Mouse (Mus musculus) retina, embryonic 14.5 days (tissue): Measurements from ENCODE around the gene Syna.

Experiments
- DNase-seq: peaks from one replicate; pipeline ENCODE4 v3.0.0-alpha.2; 2015; ENCODE audit warnings: low spot score

Gene Syna

GRCm38 (mm10) chr5:134560071-134560449 is at the start of gene Syna:
Gene Syna, minus strand, starts transcription at chr5:134560171.
- no peak for DNase-seq

- DNase-seq, result no peak
Measured at GRCm38 (mm10) chr5:134607121-134607520, 47.1 kb upstream of the Syna start.

GRCm38 (mm10) chr5:134606314-134606713 is 46.3 kb upstream of the Syna start:
- DNase-seq, result no peak

GRCm38 (mm10) chr5:134604376-134604775 is 44.4 kb upstream of the Syna start:
- no peak for DNase-seq

GRCm38 (mm10) chr5:134597711-134598110 is 37.7 kb upstream of the Syna start:
- no peak for DNase-seq

GRCm38 (mm10) chr5:134593093-134593492 is 33.1 kb upstream of the Syna start:
- no peak for DNase-seq

GRCm38 (mm10) chr5:134592026-134592581 is 32.1 kb upstream of the Syna start:
- DNase-seq, result no peak

GRCm38 (mm10) chr5:134589900-134590299 is 29.9 kb upstream of the Syna start:
- DNase-seq, result no peak

GRCm38 (mm10) chr5:134584798-134585197 is 24.8 kb upstream of the Syna start:
- DNase-seq, result no peak

GRCm38 (mm10) chr5:134583884-134584213 is 23.9 kb upstream of the Syna start:
- DNase-seq, result no peak

GRCm38 (mm10) chr5:134583006-134583883 is 23.3 kb upstream of the Syna start:
- no peak for DNase-seq

GRCm38 (mm10) chr5:134582221-134582907 is 22.4 kb upstream of the Syna start:
- DNase-seq, result peak; percentile 98

GRCm38 (mm10) chr5:134581146-134581545 is 21.2 kb upstream of the Syna start, which contains the start of gene Rfc2:
Gene Rfc2, plus strand, starts transcription at chr5:134581366.
- no peak for DNase-seq

- no peak for DNase-seq
Measured at GRCm38 (mm10) chr5:134579135-134579534, 19.2 kb upstream of the Syna start.

GRCm38 (mm10) chr5:134577534-134577933 is 17.6 kb upstream of the Syna start:
- no peak for DNase-seq

GRCm38 (mm10) chr5:134576517-134577220 is 16.7 kb upstream of the Syna start:
- DNase-seq, result no peak

- no peak for DNase-seq
Measured at GRCm38 (mm10) chr5:134575833-134576232, 15.9 kb upstream of the Syna start.

- no peak for DNase-seq
Measured at GRCm38 (mm10) chr5:134572508-134573214, 12.7 kb upstream of the Syna start.

GRCm38 (mm10) chr5:134571730-134572507 is 11.9 kb upstream of the Syna start:
- DNase-seq, result peak; percentile 86

GRCm38 (mm10) chr5:134568964-134569491 is 9.1 kb upstream of the Syna start:
- DNase-seq, result no peak

- DNase-seq, result no peak
Measured at GRCm38 (mm10) chr5:134568030-134568429, 8.1 kb upstream of the Syna start.
